Comparison of ENCODE assay signal across 8 mouse cellular contexts in the genomic region with DNA sequence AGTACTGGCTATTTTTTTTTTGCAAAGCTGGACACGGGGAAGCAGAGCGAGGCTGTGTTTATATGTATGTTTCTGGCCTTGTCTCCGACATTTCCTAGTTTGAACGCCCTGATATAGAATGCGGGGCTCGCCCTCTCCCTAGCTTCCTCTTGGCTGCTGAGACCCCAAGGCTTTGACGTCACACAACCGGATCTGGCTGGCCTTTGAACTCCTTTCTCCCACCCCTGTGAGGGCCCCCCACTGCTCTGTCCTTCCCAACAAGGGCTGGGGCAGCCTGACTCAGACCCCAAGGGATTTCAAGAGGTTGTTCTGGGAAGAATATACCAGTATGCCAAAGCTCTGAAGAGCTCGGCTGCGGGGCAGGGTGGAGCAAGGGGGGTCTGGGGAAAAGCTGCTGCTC. TPM values are rescaled to one million over a fixed set of nuclear protein-coding genes. Genes with fewer than 3 reads are reported as not detected.
DNase-seq lines count a peak whose midpoint lies in the region; ATAC-seq and TF ChIP-seq lines count a peak whose summit lies in the region.

No protein-coding gene starts in this region.

- WGBS in hindbrain, embryonic 15.5 days = 7% methylated on average over 10 of the region's 10 CpGs
- 2% methylated on average over 10 of the region's 10 CpGs for WGBS in liver, embryonic 16.5 days (ENCODE audit: insufficient replicate concordance)
- WGBS in neural tube, embryonic 13.5 days = 6% methylated on average over 10 of the region's 10 CpGs

- no peaks in the 10 kb centered on the region for H3K27me3 ChIP-seq in C2C12 (ENCODE audit: control insufficient read depth, insufficient read depth, insufficient read length)
- H3K27me3 ChIP-seq in hindbrain, embryonic 15.5 days = no peaks in the 10 kb centered on the region
- H3K27me3 ChIP-seq in liver, embryonic 16.5 days (ENCODE audit: control insufficient read depth, insufficient read depth, low read depth, low read length) = no peaks in the 10 kb centered on the region; the same call in 1 of the 2 replicates
- H3K27me3 ChIP-seq in neural tube, embryonic 13.5 days = peaks cover 10% of the 10 kb centered on the region

- H3K27ac ChIP-seq in hindbrain, embryonic 15.5 days (replicated peaks) = 0 out of 2 replicates have a peak overlapping the region, but pooled peaks have one; percentile 27
- H3K27ac ChIP-seq in liver, embryonic 16.5 days (ENCODE audit: low read length) = 0 out of 2 replicates have a peak overlapping the region, but pooled peaks have one; percentile 1
- H3K27ac ChIP-seq in neural tube, embryonic 13.5 days (replicated peaks) = peak overlapping the region; percentile 19; the same call in 1 of the 2 replicates

- peak overlapping the region; percentile 24 for H3ac ChIP-seq in C2C12 (ENCODE audit: control insufficient read depth, insufficient read length, low read depth)

- no peak overlapping the region for H3K4me3 ChIP-seq in C2C12 (ENCODE audit: insufficient read depth, poor library complexity, severe bottlenecking)
- H3K4me3 ChIP-seq in hindbrain, embryonic 15.5 days = peak overlapping the region; percentile 27
- H3K4me3 ChIP-seq in liver, embryonic 16.5 days (ENCODE audit: low read depth, low read length) = peak overlapping the region; percentile 60
- peak overlapping the region; percentile 34 for H3K4me3 ChIP-seq in neural tube, embryonic 13.5 days

- no peak for TF ChIP-seq CTCF in C2C12 (IDR thresholded peaks at IDR 0.05; ENCODE audit: control insufficient read depth, insufficient read depth, insufficient read length)

- peaks cover 6% of the 10 kb centered on the region for H3K79me3 ChIP-seq in C2C12 (ENCODE audit: low read depth)

- peaks cover 21% of the 10 kb centered on the region; the same call in 1 of the 2 replicates for H3K4me1 ChIP-seq in hindbrain, embryonic 15.5 days (replicated peaks)
- H3K4me1 ChIP-seq in liver, embryonic 16.5 days (ENCODE audit: control insufficient read depth, low read depth, low read length) = peaks cover 10% of the 10 kb centered on the region
- peaks cover 27% of the 10 kb centered on the region for H3K4me1 ChIP-seq in neural tube, embryonic 13.5 days (replicated peaks)

- peak; percentile 39; the same call in 1 of the 2 replicates for ATAC-seq in hindbrain, embryonic 15.5 days (ENCODE audit: low FRiP score, low read depth)
- peak; percentile 41 for ATAC-seq in liver, embryonic 16.5 days (ENCODE audit: low read depth)
- peak; percentile 58 for ATAC-seq in neural tube, embryonic 13.5 days (ENCODE audit: low read depth)

- peak overlapping the region; percentile 48 for H3K4me2 ChIP-seq in hindbrain, embryonic 15.5 days
- peak overlapping the region; percentile 64 for H3K4me2 ChIP-seq in liver, embryonic 16.5 days (ENCODE audit: low read depth, low read length)
- H3K4me2 ChIP-seq in neural tube, embryonic 13.5 days = peak overlapping the region; percentile 59

- peak; percentile 72 for DNase-seq in adrenal gland, postnatal 14 days
- peak; percentile 41 to 46 for DNase-seq in gastrocnemius, adult 8-10 months (ENCODE audit: low spot score in 2 of 2)
- no peak for DNase-seq in right cerebral cortex, postnatal 25 days
- DNase-seq in cerebellum, adult 9-10 months = no peak

- no peaks in the 10 kb centered on the region for H3K9me3 ChIP-seq in hindbrain, embryonic 15.5 days
- H3K9me3 ChIP-seq in liver, embryonic 16.5 days (replicated peaks; ENCODE audit: control insufficient read depth, low read length) = no peaks in the 10 kb centered on the region
- no peaks in the 10 kb centered on the region for H3K9me3 ChIP-seq in neural tube, embryonic 13.5 days

- peak overlapping the region; percentile 2; the same call in 1 of the 2 replicates for H3K9ac ChIP-seq in hindbrain, embryonic 15.5 days
- H3K9ac ChIP-seq in liver, embryonic 16.5 days (ENCODE audit: low read depth, low read length) = 0 out of 2 replicates have a peak overlapping the region, but pooled peaks have one; percentile 0
- peak overlapping the region; percentile 62 for H3K9ac ChIP-seq in neural tube, embryonic 13.5 days

- H3K79me2 ChIP-seq in C2C12 (ENCODE audit: control insufficient read depth, insufficient read depth) = peaks cover 56% of the 10 kb centered on the region

- H3K36me3 ChIP-seq in C2C12 (ENCODE audit: control insufficient read depth, insufficient read depth) = no peaks in the 10 kb centered on the region
- no peaks in the 10 kb centered on the region for H3K36me3 ChIP-seq in hindbrain, embryonic 15.5 days
- H3K36me3 ChIP-seq in liver, embryonic 16.5 days (ENCODE audit: control insufficient read depth, insufficient read depth) = no peaks in the 10 kb centered on the region
- H3K36me3 ChIP-seq in neural tube, embryonic 13.5 days = no peaks in the 10 kb centered on the region

TF ChIP-seq in C2C12, 6 proteins besides CTCF, POLR2A, EP300 and RAD21:
- no peak for TF ChIP-seq FOSL1 (IDR thresholded peaks at IDR 0.05; ENCODE audit: insufficient read depth, low read length, poor library complexity, severe bottlenecking)
- TF ChIP-seq CEBPB (IDR thresholded peaks at IDR 0.05; ENCODE audit: low read depth) = no peak
- TF ChIP-seq MYOG (IDR thresholded peaks at IDR 0.05; ENCODE audit: control insufficient read depth, extremely low read depth, insufficient read length) = no peak
- no peak for TF ChIP-seq MAX (IDR thresholded peaks at IDR 0.05)
- TF ChIP-seq MYOD1 (IDR thresholded peaks at IDR 0.05; ENCODE audit: control insufficient read depth, insufficient read length, low read depth) = no peak
- TF ChIP-seq USF1 (IDR thresholded peaks at IDR 0.05; ENCODE audit: low read depth) = no peak

RNA-seq across cellular contexts. Expression of a gene that starts 48.4 kb away (rescaled TPM):
- polyA plus RNA-seq in C2C12 (2012; fragmentation: generic; extraction: Trizol) = 24.3 TPM
- 63.3 and 67.0 TPM in 2 replicates for total RNA-seq in adrenal gland, postnatal 14 days (2021)
- total RNA-seq in gastrocnemius, adult 8-10 months (2022) = 10 to 100 TPM; 25.5 to 29.7 (median 25.7) TPM
- 56.8 and 57.9 TPM in 2 replicates for polyA plus RNA-seq in hindbrain, embryonic 15.5 days (2015; fragmentation: Nextera tagmentation; extraction: Ambion mirVana)
- polyA plus RNA-seq in liver, embryonic 16.5 days (2015; fragmentation: Nextera tagmentation; extraction: Ambion mirVana) = 24.9 and 25.7 TPM in 2 replicates
- polyA plus RNA-seq in neural tube, embryonic 13.5 days (2015; fragmentation: Nextera tagmentation; extraction: Ambion mirVana) = 62.3 and 71.8 TPM in 2 replicates

RNA-seq across cellular contexts. Expression of a gene that starts 48.5 kb away (rescaled TPM):
- 33.4 TPM for polyA plus RNA-seq in C2C12 (2012; fragmentation: generic; extraction: Trizol)
- total RNA-seq in adrenal gland, postnatal 14 days (2021) = 30.4 and 32.3 TPM in 2 replicates
- total RNA-seq in gastrocnemius, adult 8-10 months (2022) = 10 to 100 TPM; 14.3 to 17.1 (median 15.8) TPM
- polyA plus RNA-seq in hindbrain, embryonic 15.5 days (2015; fragmentation: Nextera tagmentation; extraction: Ambion mirVana) = 35.0 and 35.6 TPM in 2 replicates
- 13.3 and 13.4 TPM in 2 replicates for polyA plus RNA-seq in liver, embryonic 16.5 days (2015; fragmentation: Nextera tagmentation; extraction: Ambion mirVana)
- 34.4 and 36.0 TPM in 2 replicates for polyA plus RNA-seq in neural tube, embryonic 13.5 days (2015; fragmentation: Nextera tagmentation; extraction: Ambion mirVana)

RNA-seq across cellular contexts. Expression of a gene that starts 49.5 kb away (rescaled TPM):
- polyA plus RNA-seq in C2C12 (2012; fragmentation: generic; extraction: Trizol) = 402 TPM
- 819 and 844 TPM in 2 replicates for total RNA-seq in adrenal gland, postnatal 14 days (2021)
- 10 to 100 TPM; 34.1 to 69.3 (median 46.6) TPM for total RNA-seq in gastrocnemius, adult 8-10 months (2022)
- polyA plus RNA-seq in hindbrain, embryonic 15.5 days (2015; fragmentation: Nextera tagmentation; extraction: Ambion mirVana) = 66.0 and 72.6 TPM in 2 replicates
- polyA plus RNA-seq in liver, embryonic 16.5 days (2015; fragmentation: Nextera tagmentation; extraction: Ambion mirVana) = 26.3 and 30.9 TPM in 2 replicates
- 51.8 and 62.6 TPM in 2 replicates for polyA plus RNA-seq in neural tube, embryonic 13.5 days (2015; fragmentation: Nextera tagmentation; extraction: Ambion mirVana)

Comparison
In these comparisons a context has a peak if more than half of its experiments do, and no peak if none do; other contexts are left out.
1. DNase-seq: peak in adrenal gland, postnatal 14 days (single experiment) and gastrocnemius, adult 8-10 months (2 of 2); none in right cerebral cortex, postnatal 25 days (single experiment) and cerebellum, adult 9-10 months (single experiment).
2. H3K9ac ChIP-seq: peak in every context shown above with its lines; median percentile 62 in neural tube, embryonic 13.5 days; 2 in hindbrain, embryonic 15.5 days; 0 in liver, embryonic 16.5 days.
3. Peak in every context shown above with its lines, with median percentiles within 50 percentile points of each other: ATAC-seq, H3K27ac ChIP-seq and H3K4me2 ChIP-seq.